Mouse (Mus musculus) left cerebral cortex, adult 8-10 months (tissue): ENCODE data around the gene Ccdc42. TPM values are rescaled to one million over a fixed set of nuclear protein-coding genes. Genes with fewer than 3 reads are reported as not detected.

ENCODE experiments used
- DNase-seq, 2 experiments: peaks; one replicate each; pipeline ENCODE4 v3.0.0; 2022; ENCODE audit warnings: low spot score in 2 of 2
- total RNA-seq, 4 experiments: library from RNA; stranded (reverse); gene quantifications; 2 replicates each; pipeline ENCODE4 v1.2.4; 2022

Ccdc42 gene
- total RNA-seq, 4 experiments from 2014 or later: 1.0 to 1.6 (median 1.4) TPM

- no peak for DNase-seq
These were observed 58.0 kb downstream of the Ccdc42 start for GRCm38 (mm10) chr11:68644781-68645180.

Other genes starting within 250 kb of the Ccdc42 start
- 10 to 100 TPM in 1 of 4 experiments, 1 to 10 TPM in 3; 7.9 to 10.1 (median 8.8) TPM for gene Ntn1, start 186.2 kb upstream of the Ccdc42 start, total RNA-seq
- 1 to 10 TPM; 3.2 to 4.4 (median 3.7) TPM for gene Pik3r5, start 154.9 kb upstream of the Ccdc42 start, total RNA-seq
- gene Pik3r6, start 84.0 kb upstream of the Ccdc42 start, total RNA-seq: 1 to 10 TPM; 3.1 to 4.8 (median 3.6) TPM
- under 1 TPM in 2 of 4 experiments, not detected in 2; 0.16 to 0.23 TPM for gene Mfsd6l, start 30.8 kb upstream of the Ccdc42 start, total RNA-seq
- 100 to 1,000 TPM; 200 to 257 (median 222) TPM for gene Myh10, start 104.5 kb downstream of the Ccdc42 start, total RNA-seq